Mouse (Mus musculus) liver, embryonic 11.5 days (tissue): ENCODE measurements around the gene Fbxw7. TPM values are rescaled to one million over a fixed set of nuclear protein-coding genes. Genes with fewer than 3 reads are reported as not detected.

Experiments
- ATAC-seq: fragments of 200-750 bp; cut with Nextera tagmentation; replicated peaks from 2 replicates; pipeline ENCODE4 v1.8.0; 2017; ENCODE audit warnings: moderate number of reproducible peaks, mild to moderate bottlenecking, moderate TSS enrichment, moderate library complexity; ENCODE audit not compliant: low FRiP score
- DNase-seq: peaks from one replicate; pipeline ENCODE4 v3.0.0-alpha.2; 2017; ENCODE audit warnings: low spot score
- H3K27ac ChIP-seq: fragments of 300-500 bp; sonication (generic); 2 replicates; pipeline ENCODE4 v1.5.1; 2014; ENCODE audit warnings: mild to moderate bottlenecking, low read depth, low read length, control low read depth
- H3K27me3 ChIP-seq: fragments of 300-500 bp; sonication (generic); replicated peaks from 2 replicates; pipeline ENCODE4 v1.6.1; 2014; ENCODE audit warnings: low read length, mixed read lengths; ENCODE audit not compliant: control insufficient read depth, insufficient read depth
- H3K36me3 ChIP-seq: fragments of 300-500 bp; sonication (generic); 2 replicates; pipeline ENCODE4 v1.6.1; 2014; ENCODE audit warnings: mild to moderate bottlenecking, low read length, moderate library complexity, mixed read lengths; ENCODE audit not compliant: control insufficient read depth, insufficient read depth
- H3K4me1 ChIP-seq: fragments of 300-500 bp; sonication (generic); replicated peaks from 2 replicates; pipeline ENCODE4 v1.6.1; 2014; ENCODE audit warnings: low read length, mixed read lengths; ENCODE audit not compliant: control insufficient read depth, insufficient read depth
- H3K4me2 ChIP-seq: fragments of 300-500 bp; sonication (generic); 2 replicates; pipeline ENCODE4 v1.6.1; 2014; ENCODE audit warnings: mild to moderate bottlenecking, control low read depth, moderate library complexity
- H3K4me3 ChIP-seq: fragments of 300-500 bp; sonication (generic); 2 replicates; pipeline ENCODE4 v1.5.1; 2014; ENCODE audit warnings: low read depth, low read length, control low read depth
- H3K9ac ChIP-seq: fragments of 300-500 bp; sonication (generic); 2 replicates; pipeline ENCODE4 v1.6.1; 2014; ENCODE audit warnings: low read depth, low read length, control low read depth
- H3K9me3 ChIP-seq: fragments of 300-500 bp; sonication (generic); 2 replicates; pipeline ENCODE4 v1.6.1; 2016; ENCODE audit warnings: low read length, inconsistent platforms, mixed read lengths; ENCODE audit not compliant: control insufficient read depth
- WGBS: fragments of 180-500 bp; shearing (Covaris S2); extraction: QIAGEN DNeasy Blood & Tissue Kit; methylation state at CpG from one replicate; pipeline ENCODE4 v1.1.7; 2014; 5-methylcytosine and 5-hydroxymethylcytosine counted together
- polyA plus RNA-seq: library from polyadenylated mRNA; unstranded; fragments of >200 nt; fragmentation: Nextera tagmentation; extraction: Ambion mirVana; gene quantifications from 2 replicates; pipeline ENCODE4 v1.2.1, GENCODE M21; 2014

The Fbxw7 gene
- polyA plus RNA-seq, 1 experiment from 2014 or later = 5.7 TPM

DNA sequence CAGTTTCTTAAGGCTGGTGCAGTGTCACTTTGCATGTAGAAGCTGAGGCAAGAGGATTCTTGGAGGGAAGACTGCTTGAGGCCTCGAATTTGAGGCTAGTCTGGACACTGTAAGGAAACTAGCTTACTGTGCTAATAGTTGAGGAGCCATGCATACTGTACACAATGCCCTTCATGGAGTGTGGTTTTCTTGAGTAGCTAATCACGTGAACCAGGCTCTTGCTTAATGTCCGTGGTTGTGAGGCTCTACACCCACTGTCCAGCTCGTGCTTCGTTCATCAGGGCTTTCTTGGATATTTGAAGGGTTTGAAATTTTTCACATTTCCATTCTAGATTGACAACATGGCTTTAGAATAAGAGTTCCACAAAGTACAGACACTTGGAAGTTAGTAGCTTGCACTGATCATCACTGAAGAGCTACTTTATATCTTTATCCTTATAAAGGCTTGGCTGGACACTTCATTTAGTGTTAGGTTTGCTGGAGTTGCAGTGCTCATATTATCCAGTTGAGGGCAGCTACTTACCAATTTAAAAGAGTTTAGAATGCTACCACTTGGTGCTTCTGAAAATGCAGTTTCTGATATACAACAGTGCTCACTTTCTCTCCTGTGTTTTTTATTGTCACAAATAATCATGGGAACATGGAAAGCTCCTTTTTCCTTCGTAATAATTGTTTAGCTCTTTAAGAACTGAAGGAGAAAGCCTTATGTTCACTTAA is 106.8 kb downstream of the Fbxw7 start:
- H3K27ac ChIP-seq = no peak overlapping the region
- no peak overlapping the region for H3K9ac ChIP-seq
- H3K4me3 ChIP-seq = no peak overlapping the region
- no peak overlapping the region for H3K4me2 ChIP-seq
- 62% methylated on average over 6 of the region's 6 CpGs for WGBS
- ATAC-seq = no peak
- H3K4me1 ChIP-seq = peaks cover 5% of the 10 kb centered on the region; the same call in 1 of the 2 replicates
- DNase-seq = no peak
- no peaks in the 10 kb centered on the region for H3K27me3 ChIP-seq
- H3K9me3 ChIP-seq = no peaks in the 10 kb centered on the region
- H3K36me3 ChIP-seq = no peaks in the 10 kb centered on the region

DNA sequence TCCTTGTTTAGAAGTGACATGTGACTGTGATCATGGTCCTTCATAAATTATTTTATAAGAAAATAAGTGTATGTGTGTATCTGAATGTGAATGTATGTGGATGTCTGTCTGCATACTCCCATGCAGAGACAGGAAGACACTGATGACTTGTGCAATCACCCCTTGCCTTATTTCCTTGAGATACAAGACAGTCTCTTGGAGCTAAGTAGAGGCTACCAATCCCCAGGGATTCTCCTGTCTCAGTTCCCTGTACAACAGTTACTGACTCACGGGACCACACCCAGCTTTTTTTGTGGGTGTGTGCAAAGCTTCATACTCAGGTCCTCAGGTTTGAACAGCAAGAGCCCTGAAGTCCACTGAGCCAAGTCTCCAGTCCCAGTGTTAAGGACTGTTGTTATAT is 108.2 kb downstream of the Fbxw7 start:
- no peaks in the 10 kb centered on the region for H3K36me3 ChIP-seq
- H3K4me3 ChIP-seq = no peak overlapping the region
- ATAC-seq (no peak), DNase-seq (no peak)
- no peaks in the 10 kb centered on the region for H3K27me3 ChIP-seq
- no peak overlapping the region for H3K9ac ChIP-seq
- peaks cover 5% of the 10 kb centered on the region; the same call in 1 of the 2 replicates for H3K4me1 ChIP-seq
- no peak overlapping the region for H3K4me2 ChIP-seq
- no peak overlapping the region for H3K27ac ChIP-seq
- WGBS = 61% methylated on average over 1 of the region's 1 CpGs
- H3K9me3 ChIP-seq = no peaks in the 10 kb centered on the region

DNA sequence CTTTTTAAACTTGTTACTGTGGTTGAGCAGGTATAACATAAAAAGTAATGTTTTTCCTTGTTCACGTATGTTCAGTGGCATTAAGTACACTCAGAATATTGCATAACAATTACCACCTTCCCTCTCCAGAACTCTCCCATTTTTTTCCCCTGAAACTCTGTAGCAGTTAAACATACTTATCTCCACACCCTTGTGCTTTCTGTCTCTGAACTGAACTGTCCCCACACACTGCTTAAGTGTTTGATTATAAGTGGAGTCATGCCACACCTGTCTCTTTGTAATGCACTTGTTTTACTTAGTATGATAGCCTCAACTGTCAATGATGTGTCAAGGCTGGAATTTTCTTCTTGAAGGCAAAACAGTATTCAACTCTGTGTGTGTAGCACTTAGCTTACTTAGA is 108.6 kb downstream of the Fbxw7 start:
- H3K4me2 ChIP-seq = no peak overlapping the region
- 87% methylated on average over 1 of the region's 1 CpGs for WGBS
- H3K9ac ChIP-seq = no peak overlapping the region
- H3K36me3 ChIP-seq = no peaks in the 10 kb centered on the region
- ATAC-seq = no peak
- peaks cover 5% of the 10 kb centered on the region; the same call in 1 of the 2 replicates for H3K4me1 ChIP-seq
- no peaks in the 10 kb centered on the region for H3K9me3 ChIP-seq
- DNase-seq = no peak
- H3K4me3 ChIP-seq = no peak overlapping the region
- no peak overlapping the region for H3K27ac ChIP-seq
- H3K27me3 ChIP-seq = no peaks in the 10 kb centered on the region

DNA sequence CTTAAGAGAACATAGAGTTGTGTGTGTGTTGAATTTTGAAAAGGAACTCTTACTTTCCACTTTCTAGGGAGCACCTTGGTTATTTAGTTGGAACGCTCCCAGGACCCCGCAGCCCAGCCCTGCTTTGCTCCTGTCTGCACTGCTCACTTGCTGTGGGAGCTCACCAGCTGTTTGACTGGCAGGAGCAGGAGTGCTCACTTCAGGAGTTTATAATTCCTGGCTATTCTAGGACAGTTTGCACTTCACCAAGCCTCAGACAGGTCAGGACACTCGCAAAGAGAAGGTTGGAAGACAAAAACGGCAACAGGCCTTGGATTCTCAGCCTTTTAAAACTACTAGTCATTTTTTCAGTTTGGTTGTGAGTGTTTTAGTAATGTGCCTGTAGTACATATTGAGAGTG is 110.2 kb downstream of the Fbxw7 start:
- DNase-seq (no peak), ATAC-seq (no peak)
- Histone ChIP-seq H3K27ac (no peak overlapping the region), H3K9me3 (no peaks in the 10 kb centered on the region), H3K4me2 (no peak overlapping the region), H3K27me3 (no peaks in the 10 kb centered on the region), H3K4me3 (no peak overlapping the region), H3K36me3 (no peaks in the 10 kb centered on the region), H3K4me1 (peaks cover 5% of the 10 kb centered on the region; the same call in 1 of the 2 replicates), H3K9ac (no peak overlapping the region)
- 83% methylated on average over 4 of the region's 4 CpGs for WGBS

DNA sequence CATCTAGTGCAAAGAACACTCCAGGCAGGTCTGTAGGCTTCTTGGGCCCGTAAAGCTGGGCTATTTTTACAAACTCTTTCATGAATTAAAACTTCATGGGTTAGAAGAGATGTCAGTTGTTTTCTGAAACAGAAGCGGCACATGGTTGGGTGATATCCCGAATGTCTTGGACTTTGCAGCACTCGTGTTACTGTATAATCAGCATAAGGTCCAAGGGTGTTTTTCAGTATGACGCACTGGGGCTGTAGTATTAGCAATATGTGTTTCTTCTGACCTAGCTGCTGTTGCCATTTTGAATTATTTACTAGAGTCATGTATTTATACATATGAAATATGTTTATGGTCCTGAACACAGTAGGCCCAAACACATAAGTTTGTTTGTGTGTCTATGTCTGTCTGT is 111.1 kb downstream of the Fbxw7 start:
- peaks cover 5% of the 10 kb centered on the region; the same call in 1 of the 2 replicates for H3K4me1 ChIP-seq
- 88% methylated on average over 5 of the region's 5 CpGs for WGBS
- no peak overlapping the region for H3K4me3 ChIP-seq
- H3K27ac ChIP-seq = no peak overlapping the region
- H3K4me2 ChIP-seq = no peak overlapping the region
- no peak overlapping the region for H3K9ac ChIP-seq
- no peaks in the 10 kb centered on the region for H3K27me3 ChIP-seq
- DNase-seq = no peak
- no peaks in the 10 kb centered on the region for H3K36me3 ChIP-seq
- H3K9me3 ChIP-seq = no peaks in the 10 kb centered on the region
- ATAC-seq = no peak

DNA sequence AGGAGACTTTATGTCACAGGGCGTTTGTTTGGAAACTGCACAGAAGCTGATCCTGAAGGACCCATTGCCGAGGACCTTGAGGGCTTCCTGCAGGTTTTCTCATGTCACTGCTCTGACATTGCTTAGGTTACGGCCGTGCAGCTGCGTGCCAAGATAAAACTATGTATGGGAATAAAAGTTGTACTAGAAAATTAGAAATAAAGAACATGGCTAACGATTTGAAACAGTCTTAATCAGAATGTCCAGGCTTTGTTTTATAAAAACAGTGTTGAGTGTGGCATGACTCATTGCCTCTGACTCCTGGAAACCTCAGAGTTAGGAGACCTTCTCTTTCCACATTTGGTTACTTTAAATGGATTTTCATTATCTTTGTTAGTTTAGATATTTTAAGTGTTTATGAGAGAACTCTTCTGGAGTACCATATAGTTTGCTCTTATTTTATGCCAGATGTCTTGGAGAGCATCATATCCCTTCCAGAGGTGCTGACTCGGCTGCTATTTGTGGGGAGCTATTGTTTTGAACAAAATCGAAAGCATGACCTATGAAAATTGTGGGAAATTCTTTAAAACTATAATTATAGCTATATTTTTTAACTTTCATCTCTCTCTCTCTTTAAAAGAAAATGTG is 112.2 kb downstream of the Fbxw7 start:
- Histone ChIP-seq H3K4me1 (peaks cover 5% of the 10 kb centered on the region; the same call in 1 of the 2 replicates), H3K9ac (no peak overlapping the region), H3K27ac (no peak overlapping the region), H3K27me3 (no peaks in the 10 kb centered on the region), H3K4me2 (no peak overlapping the region), H3K9me3 (no peaks in the 10 kb centered on the region), H3K36me3 (no peaks in the 10 kb centered on the region), H3K4me3 (no peak overlapping the region)
- WGBS = 79% methylated on average over 8 of the region's 8 CpGs
- DNase-seq (no peak), ATAC-seq (no peak)

DNA sequence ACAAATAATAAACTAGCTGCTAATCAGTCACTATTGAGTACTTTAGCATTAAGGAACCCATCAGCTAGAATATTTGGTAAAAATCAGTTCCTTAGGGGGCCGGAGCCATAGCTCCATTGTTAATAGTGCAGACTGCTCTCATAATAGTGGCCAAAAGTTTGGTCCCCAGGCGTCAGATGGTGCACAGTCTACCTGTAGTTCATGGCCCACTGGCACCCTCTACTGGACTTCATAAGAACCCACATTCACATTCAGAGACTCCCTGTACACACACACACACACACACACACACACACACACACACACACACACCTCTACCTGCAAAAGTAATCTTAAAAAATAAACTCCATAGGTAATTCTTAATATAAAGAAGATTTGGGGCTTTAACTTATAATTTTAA is 112.8 kb downstream of the Fbxw7 start:
- no peaks in the 10 kb centered on the region for H3K36me3 ChIP-seq
- WGBS = 91% methylated on average over 2 of the region's 2 CpGs
- no peak for ATAC-seq
- H3K9me3 ChIP-seq = no peaks in the 10 kb centered on the region
- peaks cover 5% of the 10 kb centered on the region; the same call in 1 of the 2 replicates for H3K4me1 ChIP-seq
- H3K4me3 ChIP-seq = no peak overlapping the region
- H3K4me2 ChIP-seq = no peak overlapping the region
- no peak for DNase-seq
- H3K9ac ChIP-seq = no peak overlapping the region
- H3K27ac ChIP-seq = no peak overlapping the region
- no peaks in the 10 kb centered on the region for H3K27me3 ChIP-seq

DNA sequence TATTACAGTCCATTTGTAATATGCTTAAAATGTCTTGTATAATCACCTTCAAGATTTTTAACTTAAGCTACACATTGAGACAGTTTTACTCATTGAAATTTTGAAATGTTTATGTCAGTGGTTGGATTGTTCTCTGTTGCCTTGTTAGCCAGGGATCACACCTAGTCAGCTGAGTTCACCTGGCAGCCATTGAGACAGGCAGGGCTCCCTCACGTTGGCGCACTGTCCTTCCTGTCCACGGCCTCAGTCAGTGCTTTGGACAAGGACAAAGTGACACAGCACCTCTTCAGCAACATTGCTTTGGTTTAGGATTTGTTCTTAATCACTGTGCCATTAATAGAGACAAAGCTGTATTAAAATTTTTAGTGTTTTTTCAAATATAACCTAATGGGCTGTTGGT is 114.1 kb downstream of the Fbxw7 start:
- H3K36me3 ChIP-seq = no peaks in the 10 kb centered on the region
- DNase-seq (no peak), ATAC-seq (no peak)
- whole genome bisulfite sequencing = 85% methylated on average over 3 of the region's 3 CpGs
- H3K4me3 ChIP-seq = no peak overlapping the region
- H3K4me1 ChIP-seq = no peaks in the 10 kb centered on the region
- no peaks in the 10 kb centered on the region for H3K9me3 ChIP-seq
- no peaks in the 10 kb centered on the region for H3K27me3 ChIP-seq
- no peak overlapping the region for H3K27ac ChIP-seq
- no peak overlapping the region for H3K4me2 ChIP-seq
- no peak overlapping the region for H3K9ac ChIP-seq

DNA sequence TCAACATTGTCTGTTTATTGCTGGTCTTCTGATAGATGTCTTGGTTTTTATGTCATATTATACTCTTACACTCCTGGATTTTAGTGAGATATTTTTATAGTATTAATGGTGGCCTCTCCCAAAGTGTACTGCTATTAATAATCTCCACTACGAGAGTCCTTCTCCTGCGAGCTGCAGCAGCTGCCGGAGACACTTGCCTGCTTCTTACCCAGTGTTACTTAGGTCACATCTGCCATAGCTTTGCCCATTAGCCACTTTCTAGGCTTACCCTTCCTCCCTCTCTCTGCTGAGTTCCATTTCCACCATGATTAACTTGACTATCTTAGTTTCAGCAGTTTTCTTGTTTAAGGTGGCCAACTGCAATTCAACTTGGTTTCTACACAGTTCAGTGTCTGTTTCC is 115.6 kb downstream of the Fbxw7 start:
- Histone ChIP-seq H3K27me3 (no peaks in the 10 kb centered on the region), H3K9ac (no peak overlapping the region), H3K9me3 (no peaks in the 10 kb centered on the region), H3K4me2 (no peak overlapping the region), H3K27ac (no peak overlapping the region), H3K4me1 (no peaks in the 10 kb centered on the region), H3K36me3 (no peaks in the 10 kb centered on the region), H3K4me3 (no peak overlapping the region)
- DNase-seq (no peak), ATAC-seq (no peak)
- 88% methylated on average over 3 of the region's 3 CpGs for WGBS
